Mouse (Mus musculus) embryonic fibroblast, embryonic 13.5 days (primary cell): ENCODE measurements at regions not wholly inside any gene's neighbourhood (a gene's known extent, or its start where the extent isn't known, plus 50 kb on each side); places are given as distances from the start of the nearest gene placed in this dataset.

Experiments
- CTCF ChIP-seq: IDR thresholded peaks from 2 replicates; pipeline ENCODE4 v1.5.1; 2011; ENCODE audit warnings: mild to moderate bottlenecking, control low read depth, low read length, moderate library complexity, borderline replicate concordance; ENCODE audit not compliant: insufficient read depth
- POLR2A ChIP-seq: IDR thresholded peaks from 2 replicates; pipeline ENCODE4 v1.6.1; 2011; ENCODE audit warnings: low read depth, mild to moderate bottlenecking, control low read depth, low read length, moderate library complexity

DNA sequence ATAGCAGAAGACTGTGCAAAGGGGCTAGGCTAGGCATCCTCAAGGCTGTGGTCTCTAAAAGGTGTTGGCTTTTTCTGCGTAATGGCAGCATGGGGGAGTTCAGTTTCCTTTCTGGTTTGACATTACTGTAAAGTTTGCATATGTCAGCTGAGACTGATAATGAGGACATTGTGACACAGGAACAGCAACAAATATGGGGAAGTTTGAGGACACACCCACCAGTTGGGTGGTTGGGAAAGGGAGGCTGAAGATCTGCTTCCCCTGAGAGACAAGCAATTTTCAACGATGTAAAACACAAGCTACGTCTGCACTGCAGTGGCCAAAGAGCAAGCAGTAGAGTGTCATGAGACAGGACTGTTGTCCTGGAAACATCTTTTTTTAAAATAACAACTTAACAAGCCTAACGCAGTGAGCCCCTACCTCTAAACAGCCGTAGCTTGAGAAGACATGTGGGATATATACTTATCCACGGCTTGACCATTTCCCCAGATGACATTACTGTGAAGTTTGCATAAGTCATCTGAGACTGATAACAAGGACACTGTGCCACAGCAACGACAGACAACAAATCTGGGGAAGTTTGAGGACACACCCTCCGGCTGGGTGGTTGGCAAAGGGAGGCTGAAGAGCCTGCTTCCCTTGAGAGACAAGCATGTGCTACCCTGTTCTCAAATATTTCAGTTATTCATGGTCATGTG, 173.8 kb downstream of the Plk2 start:
- TF ChIP-seq CTCF = no peak
- no peak for TF ChIP-seq POLR2A
